Mouse (Mus musculus) MEL-GATA-1-ER (cell line): Measurements from ENCODE around the gene Adat3.

Source experiments
- DNase-seq: peaks from one replicate; pipeline ENCODE4 v3.0.0-alpha.2; 2012; ENCODE audit warnings: low read depth; ENCODE audit errors: extremely low read depth

The Adat3 gene

GRCm38 (mm10) chr10:80609269-80609924 is 6.7 kb downstream of the Adat3 start:
- no peak for DNase-seq

- DNase-seq = no peak
These were observed 7.6 kb downstream of the Adat3 start for GRCm38 (mm10) chr10:80610116-80610785.

- DNase-seq = no peak
These were observed 8.3 kb downstream of the Adat3 start for GRCm38 (mm10) chr10:80611024-80611423.

- no peak for DNase-seq
These were observed 9.2 kb downstream of the Adat3 start for GRCm38 (mm10) chr10:80611905-80612304.

GRCm38 (mm10) chr10:80613821-80614220 is 11.1 kb downstream of the Adat3 start:
- no peak for DNase-seq

- DNase-seq = no peak
These were observed 11.7 kb downstream of the Adat3 start for GRCm38 (mm10) chr10:80614351-80614750.

GRCm38 (mm10) chr10:80618181-80618580 is 15.5 kb downstream of the Adat3 start:
- no peak for DNase-seq

GRCm38 (mm10) chr10:80619465-80620244 is 17.0 kb downstream of the Adat3 start:
- no peak for DNase-seq

GRCm38 (mm10) chr10:80620365-80620764 is 17.7 kb downstream of the Adat3 start:
- no peak for DNase-seq

- DNase-seq = no peak
These were observed 18.4 kb downstream of the Adat3 start for GRCm38 (mm10) chr10:80620796-80621689.

- DNase-seq = no peak
These were observed 18.9 kb downstream of the Adat3 start for GRCm38 (mm10) chr10:80621690-80621939.

GRCm38 (mm10) chr10:80621940-80622660 is 19.4 kb downstream of the Adat3 start:
- peak; percentile 100 for DNase-seq

GRCm38 (mm10) chr10:80622661-80623456 is 20.2 kb downstream of the Adat3 start, which contains the start of gene Csnk1g2:
TSS of gene Csnk1g2 (plus strand) at chr10:80622838.
- DNase-seq = no peak

GRCm38 (mm10) chr10:80623457-80624191 is 20.9 kb downstream of the Adat3 start:
- DNase-seq = peak; percentile 41

- DNase-seq = no peak
These were observed 23.1 kb downstream of the Adat3 start for GRCm38 (mm10) chr10:80625764-80626163.

GRCm38 (mm10) chr10:80627685-80628084 is 25.0 kb downstream of the Adat3 start:
- DNase-seq = no peak

GRCm38 (mm10) chr10:80628925-80629324 is 26.2 kb downstream of the Adat3 start:
- no peak for DNase-seq

- DNase-seq = no peak
These were observed 32.7 kb downstream of the Adat3 start for GRCm38 (mm10) chr10:80635345-80635744.

- DNase-seq = no peak
These were observed 44.3 kb downstream of the Adat3 start for GRCm38 (mm10) chr10:80646936-80647335.
